Mouse (Mus musculus): Measurements from ENCODE around the gene Saal1. TPM values are rescaled to one million over a fixed set of nuclear protein-coding genes. Genes with fewer than 3 reads are reported as not detected.
"Not testable (repeated sequence)": the region's sequence is repeated elsewhere in the genome, so short reads cannot be mapped to it uniquely, and the experiment has no call there.

Saal1 gene
- total RNA-seq, 2 experiments from 2014 or later = 14.6 to 14.8 TPM

DNA sequence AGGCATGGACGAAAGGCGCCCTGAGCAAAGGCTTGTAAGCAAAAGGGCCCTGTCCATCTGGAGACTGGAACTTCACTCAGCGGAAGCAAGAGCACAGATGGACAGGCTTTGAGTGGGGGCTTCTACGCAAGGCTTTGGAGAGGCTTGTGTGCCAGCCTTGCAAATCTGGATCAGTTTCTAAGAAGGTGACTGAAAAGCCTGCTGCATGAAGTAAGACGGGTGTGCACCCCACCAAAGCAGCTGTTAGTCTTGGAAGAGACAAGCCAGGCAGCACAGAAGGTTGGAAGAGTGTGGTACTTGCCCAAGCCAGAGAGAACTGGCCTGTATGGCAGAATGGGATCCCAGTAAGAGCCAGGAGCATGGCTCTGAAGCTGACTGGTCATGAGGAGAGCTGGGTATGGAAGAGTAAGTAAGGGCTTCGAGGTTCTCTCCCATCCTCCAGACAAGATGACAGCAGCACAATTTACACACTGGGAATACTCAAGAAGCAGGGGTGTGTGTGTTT is 9.9 kb downstream of the Saal1 start:
- intact Hi-C loops (cut with DNase I) = no loop called here

DNA sequence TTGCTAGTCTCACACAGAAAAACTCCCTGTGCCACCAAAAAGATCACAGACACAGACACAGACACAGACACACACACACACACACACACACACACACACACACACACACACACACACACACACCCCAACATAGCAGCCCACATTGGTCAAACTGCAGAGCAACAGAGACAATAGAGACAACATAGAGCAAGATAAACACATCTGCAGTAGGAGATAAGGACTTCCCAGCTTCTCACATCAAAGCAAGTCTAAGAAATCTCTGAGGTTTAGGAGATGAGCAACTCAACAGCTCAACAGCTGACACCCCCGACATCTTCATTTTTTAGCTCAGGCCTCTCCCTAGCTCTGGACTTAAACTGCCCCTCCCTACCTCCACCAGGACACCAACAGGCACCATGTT is 13.7 kb downstream of the Saal1 start:
- no peak for DNase-seq
- intact Hi-C loops (cut with DNase I) = no loop called here

More for the DNA sequence above, 9.9 kb downstream of the Saal1 start:
- no peak for DNase-seq

DNA sequence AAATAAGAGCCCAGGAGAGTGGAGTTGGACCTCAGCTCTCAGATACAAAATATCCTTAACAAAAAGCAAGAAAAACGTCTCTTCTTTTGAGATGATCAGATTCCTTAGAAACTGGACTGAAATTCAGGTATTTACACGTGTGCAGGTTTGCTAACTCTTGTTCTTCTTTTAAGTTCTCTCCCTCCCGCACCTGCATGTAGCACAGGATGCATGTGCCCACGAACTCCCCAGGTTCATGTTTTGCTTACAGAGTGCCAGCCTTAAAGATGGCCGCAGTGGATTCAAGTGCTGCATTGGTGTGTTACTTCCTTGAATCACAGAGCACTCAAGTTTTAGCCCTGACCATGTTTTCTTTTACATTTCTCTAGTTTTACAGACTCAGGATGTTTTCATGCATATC is 23.7 kb downstream of the Saal1 start:
- intact Hi-C loops (cut with DNase I) = no loop called here
- DNase-seq = no peak

DNA sequence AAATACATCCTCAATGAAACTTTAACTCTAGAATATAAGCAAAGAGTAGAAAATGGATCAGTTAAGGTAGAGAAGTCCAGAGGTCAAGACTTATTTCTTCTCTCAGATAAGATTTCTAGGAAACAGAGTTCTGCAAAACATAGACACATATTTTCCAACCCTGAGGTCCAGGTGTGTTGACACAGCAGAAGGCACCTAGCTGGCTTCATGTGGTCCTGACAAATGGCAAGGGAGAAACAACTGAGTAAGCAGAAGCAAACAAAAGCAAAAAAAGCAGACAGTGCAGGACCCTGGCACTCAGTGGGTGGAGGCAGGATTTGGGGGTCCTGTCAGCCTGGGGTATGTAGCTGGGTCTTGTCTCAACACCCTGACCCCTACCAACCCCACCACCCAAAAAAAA is 29.7 kb downstream of the Saal1 start:
- DNase-seq = no peak
- intact Hi-C loops (cut with DNase I) = no loop called here

DNA sequence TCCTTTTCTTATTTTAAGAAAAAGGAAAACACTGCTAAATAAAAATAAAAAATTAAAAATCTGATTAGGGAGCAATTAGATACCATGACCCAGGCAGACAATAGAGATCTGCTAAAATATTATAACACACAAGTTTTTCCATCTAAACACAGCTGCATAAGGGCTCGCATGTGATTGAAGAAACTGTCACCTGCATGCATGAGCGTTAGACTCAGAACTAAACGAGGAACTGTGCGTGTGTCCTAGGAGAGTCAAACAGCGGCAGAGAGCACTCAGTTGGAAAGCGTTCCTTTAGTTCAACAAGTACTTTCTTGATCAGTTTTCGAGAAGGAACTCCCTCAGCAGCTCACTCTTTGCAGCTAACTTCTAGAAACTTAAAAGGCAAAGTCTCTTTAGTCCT is 31.4 kb downstream of the Saal1 start:
- intact Hi-C loops (cut with DNase I); DNase-seq: not testable (repeated sequence)

DNA sequence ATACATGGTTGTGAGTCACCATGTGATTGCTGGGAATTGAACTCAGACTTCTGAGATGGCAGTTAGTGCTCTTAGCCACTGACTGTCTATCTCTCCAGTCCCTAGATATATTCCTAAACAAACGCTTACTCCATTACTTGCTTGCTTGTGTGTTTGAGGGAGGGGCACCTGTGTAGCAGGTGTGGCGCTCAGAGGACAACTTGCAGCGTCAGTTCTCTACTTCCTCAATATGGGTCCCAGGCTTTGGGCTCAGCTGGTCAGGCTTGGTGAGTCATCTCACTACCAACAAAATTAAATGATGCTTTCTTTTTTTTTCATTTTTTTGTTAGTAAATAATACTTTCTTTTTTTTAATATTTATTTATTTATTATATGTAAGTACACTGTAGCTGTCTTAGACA is 32.1 kb downstream of the Saal1 start:
- no peak for DNase-seq
- intact Hi-C loops (cut with DNase I) = no loop called here

DNA sequence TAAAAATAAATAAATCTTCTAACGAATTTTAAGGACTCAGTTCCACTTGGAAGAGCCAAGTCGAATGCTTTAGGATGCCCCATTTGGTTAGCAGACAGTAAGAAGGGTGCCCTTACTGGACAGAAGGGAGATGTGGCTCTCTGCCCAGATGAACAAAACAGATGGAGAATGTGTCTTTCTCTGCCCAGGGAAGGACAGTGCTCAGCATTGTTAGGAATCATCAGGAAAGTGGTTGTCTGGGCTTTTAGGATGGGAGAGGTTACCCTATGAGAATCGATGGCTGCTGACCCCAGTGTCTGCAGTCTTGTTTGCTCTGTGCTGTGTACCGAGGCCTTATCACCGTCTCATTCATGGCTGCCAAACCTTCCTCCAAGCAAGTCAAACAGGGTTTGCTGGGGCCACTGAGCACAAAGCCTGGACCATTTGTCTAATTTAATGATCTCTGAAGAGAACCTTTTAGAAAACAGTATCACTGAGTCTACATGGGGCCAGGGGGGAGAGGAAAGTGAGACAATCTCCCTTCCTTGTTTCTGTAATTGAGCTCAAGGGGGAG is 33.6 kb downstream of the Saal1 start:
- peak; percentile 49 for DNase-seq
- intact Hi-C loops (cut with DNase I) = no loop called here

DNA sequence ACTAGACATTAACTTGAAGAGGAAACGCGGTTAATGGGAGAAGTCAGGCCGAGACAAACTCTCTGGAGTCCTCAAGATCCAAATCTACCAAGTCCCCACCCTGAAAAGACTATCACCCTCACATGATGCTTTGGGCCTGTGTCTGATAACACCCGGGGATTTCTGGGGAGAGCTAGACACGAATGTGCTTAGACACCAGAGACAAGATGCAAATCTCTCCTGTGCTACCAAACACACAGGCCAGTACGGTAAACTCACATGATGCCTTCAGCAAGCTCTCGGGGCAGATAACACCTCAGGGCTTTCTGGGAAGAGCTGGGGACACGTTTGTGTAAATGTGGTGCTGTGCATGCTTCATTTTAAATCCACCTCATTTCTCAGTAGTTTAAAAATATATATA is 34.6 kb downstream of the Saal1 start:
- DNase-seq = no peak
- intact Hi-C loops (cut with DNase I) = no loop called here

DNA sequence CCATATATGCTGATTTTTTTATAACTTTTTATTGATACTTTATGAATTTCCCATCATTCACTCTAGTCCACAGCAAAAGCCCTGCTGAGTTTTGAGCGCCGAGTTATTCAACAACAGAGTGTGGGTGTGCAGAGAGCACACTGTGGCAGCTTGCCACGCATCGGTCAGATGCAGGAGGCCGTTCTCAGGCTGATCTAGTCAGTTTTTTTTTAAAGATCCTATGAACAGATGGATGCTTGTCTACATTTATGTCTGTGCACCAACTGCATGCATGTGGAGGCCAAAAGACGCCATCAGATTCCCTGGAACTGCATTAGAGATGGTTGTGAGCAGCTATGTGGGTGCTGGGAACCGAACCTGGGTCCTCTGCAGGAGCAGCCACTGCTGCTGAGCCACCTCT is 35.4 kb downstream of the Saal1 start:
- DNase-seq = no peak
- intact Hi-C loops (cut with DNase I) = no loop called here

DNA sequence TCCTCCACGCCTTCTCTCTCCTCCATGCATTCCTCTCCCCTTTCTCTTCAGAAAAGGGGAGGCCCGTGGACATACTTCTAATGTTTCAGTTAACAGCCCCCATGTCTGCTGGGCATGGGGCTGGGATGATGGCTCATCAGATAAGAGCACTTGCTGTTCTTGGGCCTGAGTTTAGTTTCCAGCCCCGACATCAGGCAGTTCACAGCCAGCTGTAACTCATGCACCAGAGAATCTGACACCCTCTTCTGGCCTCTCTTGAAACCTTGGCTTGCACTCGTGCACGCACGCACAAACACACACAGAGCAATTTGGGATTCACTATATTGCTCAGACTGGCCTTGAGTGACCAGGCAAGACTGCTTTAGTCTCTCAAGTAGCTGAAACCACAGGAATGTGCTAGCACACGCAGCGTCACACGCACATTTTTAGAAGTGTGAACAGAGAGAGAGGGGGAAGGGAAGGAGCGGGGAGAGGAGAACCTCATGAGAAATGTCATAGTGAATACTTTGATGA is 38.3 kb downstream of the Saal1 start, which contains the start of gene Tph1:
Gene Tph1, minus strand, starts transcription at position 378 of the 513 bp plus-strand sequence.
- intact Hi-C loops (cut with DNase I) = no loop called here
- no peak for DNase-seq

DNA sequence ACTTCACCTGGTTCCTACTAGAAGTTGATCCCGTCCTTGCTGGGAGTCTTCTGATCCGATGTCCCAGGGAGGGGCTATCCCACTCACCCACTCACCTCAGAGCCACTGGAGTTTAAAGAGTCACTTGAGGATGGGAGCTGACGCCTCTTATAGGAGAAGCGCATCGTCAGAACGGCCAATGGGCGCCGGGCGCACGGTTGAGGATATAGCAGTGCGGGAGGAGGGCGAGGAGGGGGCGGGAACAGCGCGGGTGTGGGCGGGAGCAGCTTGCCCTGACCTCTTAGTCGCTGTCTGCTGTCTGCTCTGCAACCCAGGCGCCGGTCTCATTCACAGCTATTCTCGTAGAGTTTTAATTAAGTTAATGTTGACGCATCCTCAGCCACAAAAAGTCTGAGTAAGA is 43.2 kb downstream of the Saal1 start:
- intact Hi-C loops (cut with DNase I) = no loop called here
- peak; percentile 25 for DNase-seq

DNA sequence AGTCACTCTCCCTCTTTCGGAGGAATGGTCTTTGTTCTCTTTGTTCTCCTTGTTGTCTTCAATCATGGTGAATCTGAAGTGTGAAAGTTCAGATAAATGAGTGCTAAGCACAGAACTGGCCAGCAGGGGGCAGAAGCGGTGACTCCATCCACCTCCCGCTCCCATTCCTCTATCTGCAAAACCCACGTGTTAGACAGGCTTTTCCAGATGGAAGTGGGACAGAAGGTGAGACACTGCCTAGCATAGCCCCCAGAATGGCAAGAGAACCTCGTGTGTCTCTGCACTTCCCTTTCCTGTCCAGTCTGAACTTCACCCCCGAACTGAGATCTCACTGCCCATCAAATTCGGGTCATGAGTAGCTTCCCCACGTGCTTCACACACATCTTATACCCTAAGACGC is 45.2 kb downstream of the Saal1 start:
- peak; percentile 60 for DNase-seq
- intact Hi-C loops (cut with DNase I) = no loop called here

DNA sequence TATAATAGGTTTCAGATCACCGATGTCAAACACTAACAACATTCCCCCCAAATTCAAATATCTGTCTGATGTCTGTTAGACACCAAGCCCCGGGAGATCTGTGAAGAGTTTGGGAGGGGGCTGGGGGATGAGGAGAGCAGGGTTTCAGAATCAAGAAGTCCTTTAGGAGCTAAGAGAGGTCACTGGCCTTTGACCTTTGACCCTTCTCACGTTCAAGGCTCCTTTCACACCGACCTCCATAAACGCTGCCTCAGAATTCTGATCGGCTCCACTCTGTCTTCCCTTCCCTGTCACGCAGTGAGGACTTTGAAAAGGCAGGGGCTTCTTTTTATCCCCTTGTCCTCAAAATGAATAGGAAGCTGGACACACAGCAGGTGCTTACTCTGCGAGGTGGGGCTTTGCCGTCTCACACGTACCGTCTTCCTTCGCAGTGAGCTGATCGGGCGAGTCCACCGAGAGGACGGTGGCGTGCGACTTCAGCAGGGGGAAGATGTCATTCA is 48.8 kb downstream of the Saal1 start:
- intact Hi-C loops (cut with DNase I) = no loop called here
- no peak for DNase-seq

DNA sequence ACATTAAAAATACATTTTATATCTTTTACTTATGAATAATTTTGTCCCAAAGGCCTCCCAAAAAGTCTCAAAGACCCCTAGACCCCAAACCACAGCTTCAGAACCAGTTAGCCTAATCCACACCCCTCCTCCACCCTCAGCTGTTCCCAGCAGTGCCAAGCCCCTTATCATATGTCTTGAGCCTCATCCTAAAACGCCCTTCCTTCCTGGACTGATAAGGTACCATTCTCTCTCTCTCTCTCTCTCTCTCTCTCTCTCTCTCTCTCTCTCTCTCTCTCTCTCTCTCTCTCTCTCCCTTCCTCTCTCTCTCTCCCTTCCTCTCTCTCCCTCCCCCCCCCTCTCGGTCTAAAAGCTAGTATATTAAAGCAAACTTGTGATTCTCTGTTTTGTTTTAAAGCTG is 58.2 kb downstream of the Saal1 start:
- no peak for DNase-seq
- intact Hi-C loops (cut with DNase I) = no loop called here

DNA sequence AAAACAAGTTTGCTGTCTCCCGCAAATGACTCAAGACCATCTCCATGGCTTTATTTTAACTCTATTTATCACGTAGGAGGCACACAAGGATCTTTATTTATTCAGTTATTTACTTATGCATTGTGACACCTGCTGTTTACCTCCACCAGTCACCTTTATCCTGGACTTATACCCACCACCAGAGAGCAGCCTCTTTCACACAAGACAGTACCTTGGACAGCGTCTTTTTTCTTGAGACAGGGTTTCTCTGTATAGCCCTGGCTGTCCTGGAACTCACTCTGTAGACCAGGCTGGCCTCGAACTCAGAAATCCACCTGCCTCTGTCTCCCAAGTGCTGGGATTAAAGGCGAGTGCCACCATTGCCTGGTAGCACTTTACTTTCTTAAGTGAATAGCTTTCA is 60.2 kb downstream of the Saal1 start:
- intact Hi-C loops (cut with DNase I); DNase-seq: not testable (repeated sequence)

DNA sequence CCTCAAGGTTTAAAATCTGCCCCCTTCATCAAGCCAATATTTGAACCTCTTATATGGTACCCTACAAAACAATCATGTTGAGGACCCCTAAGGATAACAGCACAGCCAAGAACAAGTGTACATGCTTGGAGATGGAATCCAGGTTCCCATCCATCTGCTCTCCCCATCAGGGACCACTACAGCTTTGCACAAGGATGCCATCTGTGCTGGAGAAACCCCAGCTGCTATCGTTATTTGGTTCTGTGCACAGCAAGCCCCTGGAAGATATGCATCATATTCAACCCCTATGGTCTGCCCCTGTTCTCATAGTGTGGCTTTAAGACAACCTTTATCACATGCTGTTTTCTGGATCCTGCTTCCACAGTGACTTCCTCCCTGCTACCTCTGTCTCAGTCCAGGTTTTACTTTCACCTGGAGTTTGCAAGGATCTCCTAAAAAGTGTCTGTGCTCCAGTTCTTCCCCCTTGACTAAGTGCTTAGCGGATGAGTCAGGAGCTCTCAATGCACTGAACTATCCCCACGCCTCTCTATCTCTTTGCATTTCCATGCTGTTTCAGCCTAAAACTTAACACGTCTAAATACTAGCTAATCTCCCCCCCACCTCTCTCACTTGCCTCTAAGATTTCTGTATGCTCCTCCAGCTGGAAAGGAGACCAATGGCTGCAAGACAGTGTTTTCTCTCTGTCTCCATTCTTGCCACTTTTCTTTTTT is 61.9 kb downstream of the Saal1 start:
- DNase-seq = no peak
- intact Hi-C loops (cut with DNase I) = loop anchor here (10.0 kb wide), 1 partner anchor 116 kb away; no protein-coding TSS in a partner anchor

DNA sequence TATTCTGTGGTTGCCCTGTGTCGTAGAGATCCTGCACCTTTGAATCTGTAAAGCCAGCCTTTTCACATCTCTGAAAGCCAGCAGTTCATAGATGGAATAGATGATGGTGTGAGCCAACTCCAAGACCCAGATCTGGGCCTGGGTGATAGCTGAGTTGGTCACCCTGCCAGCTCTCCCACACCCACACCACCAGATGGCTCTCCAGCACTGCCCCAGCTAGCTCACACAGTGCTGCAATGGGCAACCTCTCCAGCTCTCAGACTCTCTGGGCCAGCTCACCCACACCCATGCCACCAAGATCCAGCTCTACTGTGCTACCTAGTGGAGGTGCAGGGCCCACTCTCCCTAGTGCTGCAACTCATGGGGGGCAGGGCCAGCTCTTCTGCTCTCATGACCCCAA is 67.3 kb downstream of the Saal1 start:
- DNase-seq = peak; percentile 55
- intact Hi-C loops (cut with DNase I) = loop anchor here (10.0 kb wide), 1 partner anchor 122 kb away; no protein-coding TSS in a partner anchor

DNA sequence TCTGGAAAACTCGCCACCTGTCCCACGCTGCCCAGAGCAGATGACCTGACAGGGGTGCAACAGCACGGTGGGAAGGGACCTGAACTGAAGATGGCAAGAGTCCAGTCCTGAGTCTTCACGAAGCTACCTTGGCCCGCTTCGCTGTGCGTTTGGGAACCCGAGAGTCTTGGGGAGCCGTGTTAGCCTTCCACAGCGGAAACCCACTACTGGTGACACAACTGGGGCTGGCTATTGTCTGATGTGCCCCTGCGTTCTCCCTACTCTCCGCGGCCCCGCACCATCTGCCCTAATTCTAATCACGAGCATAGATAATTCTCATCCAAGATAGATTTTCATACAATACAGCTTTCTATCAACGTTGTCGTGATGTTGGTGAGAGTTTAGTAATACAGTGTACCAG is 70.4 kb downstream of the Saal1 start:
- intact Hi-C loops (cut with DNase I) = loop anchor here (10.0 kb wide), 1 partner anchor 125 kb away; no protein-coding TSS in a partner anchor
- no peak for DNase-seq

DNA sequence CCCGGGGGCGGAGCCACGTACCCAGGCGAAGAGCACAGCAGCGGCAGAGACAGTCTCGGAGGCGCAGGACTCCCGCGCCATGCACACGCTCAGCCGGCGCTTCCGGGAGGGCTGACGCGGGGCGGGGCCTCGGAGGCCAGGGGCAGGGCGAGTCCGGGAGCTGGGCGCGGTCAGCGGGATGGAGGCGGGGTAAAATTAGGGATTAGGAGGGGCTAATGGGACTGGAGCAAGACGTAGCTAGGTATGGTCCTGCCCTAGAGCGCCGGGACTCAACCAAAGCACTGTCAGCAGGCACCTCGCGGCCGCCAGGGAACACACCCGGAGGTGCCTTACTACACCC is 70.8 kb downstream of the Saal1 start, which contains the start of gene Sergef:
Gene Sergef, minus strand, starts transcription at position 116 of the 340 bp plus-strand sequence.
- DNase-seq = peak; percentile 91
- intact Hi-C loops (cut with DNase I) = loop anchor here (10.0 kb wide), 1 partner anchor 125 kb away; no protein-coding TSS in a partner anchor

DNA sequence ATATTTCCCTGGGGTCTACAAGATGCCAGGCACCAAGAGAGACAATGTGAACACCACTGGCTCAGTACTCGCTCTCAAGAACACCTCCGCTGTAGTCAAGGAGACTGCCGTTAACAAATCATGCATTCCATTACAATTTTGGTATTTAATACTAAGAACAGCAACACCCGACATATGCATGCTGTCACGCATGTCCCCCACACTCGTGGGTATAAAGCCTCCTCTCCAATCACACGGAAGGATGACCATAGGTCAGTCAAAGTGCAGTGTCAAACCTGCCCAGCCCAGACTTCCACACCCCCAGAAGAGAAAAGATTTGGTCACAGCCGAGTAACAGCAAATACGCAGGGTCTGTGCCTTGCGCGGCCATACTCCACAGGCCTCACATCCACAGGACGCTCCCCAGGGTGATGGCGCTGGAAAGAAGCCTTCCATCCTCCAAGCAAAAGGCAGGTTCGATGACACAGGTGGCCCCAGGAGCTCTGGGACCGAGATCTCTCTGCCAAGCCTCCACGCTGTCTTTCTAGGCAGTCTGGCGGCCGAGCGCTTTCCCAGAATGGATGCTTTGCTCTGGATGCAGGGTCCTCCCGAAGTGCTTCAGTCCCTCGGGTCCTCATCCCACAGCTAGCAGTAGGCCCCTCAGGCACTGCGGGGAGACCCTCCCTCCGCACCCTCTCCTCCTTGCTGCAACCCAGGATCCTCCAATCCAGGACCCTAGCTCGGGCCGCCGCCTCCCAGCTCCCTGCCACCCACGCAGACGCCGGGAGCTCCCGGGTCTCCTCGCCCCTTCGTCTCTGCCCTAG is 71.4 kb downstream of the Saal1 start:
- intact Hi-C loops (cut with DNase I) = no loop called here
- no peak for DNase-seq
